Mouse (Mus musculus) hindbrain, postnatal 0 days (tissue): ENCODE measurements around the gene Cdh5. TPM values are rescaled to one million over a fixed set of nuclear protein-coding genes. Genes with fewer than 3 reads are reported as not detected.

Experiments
- ATAC-seq: fragments of 200-750 bp; cut with Nextera tagmentation; 2 replicates; pipeline ENCODE4 v1.8.0; 2017; ENCODE audit warnings: mild to moderate bottlenecking, moderate TSS enrichment, moderate library complexity
- DNase-seq: peaks from one replicate; pipeline ENCODE4 v3.0.0-alpha.2; 2015; ENCODE audit warnings: low spot score
- H3K27ac ChIP-seq: fragments of 300-500 bp; sonication (generic); 2 replicates; pipeline ENCODE4 v1.5.1; 2014; ENCODE audit warnings: mild to moderate bottlenecking
- H3K27me3 ChIP-seq: fragments of 300-500 bp; sonication (generic); 2 replicates; pipeline ENCODE4 v1.6.1; 2014; ENCODE audit warnings: low read length, mixed read lengths; ENCODE audit not compliant: insufficient read depth
- H3K36me3 ChIP-seq: fragments of 300-500 bp; sonication (generic); 2 replicates; pipeline ENCODE4 v1.6.1; 2014; ENCODE audit warnings: low read length, mixed read lengths; ENCODE audit not compliant: insufficient read depth
- H3K4me1 ChIP-seq: fragments of 300-500 bp; sonication (generic); 2 replicates; pipeline ENCODE4 v1.6.1; 2014; ENCODE audit warnings: antibody characterized with exemption, low read length, mixed read lengths; ENCODE audit not compliant: insufficient read depth
- H3K4me2 ChIP-seq: fragments of 300-500 bp; sonication (generic); 2 replicates; pipeline ENCODE4 v1.6.1; 2014; ENCODE audit warnings: low read depth, mild to moderate bottlenecking, low read length, moderate library complexity, mixed read lengths
- H3K4me3 ChIP-seq: fragments of 300-500 bp; sonication (generic); 2 replicates; pipeline ENCODE4 v1.5.1; 2014; ENCODE audit warnings: low read length
- H3K9ac ChIP-seq: fragments of 300-500 bp; sonication (generic); replicated peaks from 2 replicates; pipeline ENCODE4 v1.6.1; 2014; ENCODE audit warnings: mild to moderate bottlenecking, low read length, moderate library complexity, mixed read lengths
- H3K9me3 ChIP-seq: fragments of 300-500 bp; sonication (generic); 2 replicates; pipeline ENCODE4 v1.6.1; 2016; ENCODE audit warnings: low read length, mixed read lengths
- CTCF ChIP-seq: IDR thresholded peaks from 2 replicates; pipeline ENCODE4 v1.5.1; 2016; ENCODE audit warnings: antibody characterized with exemption, control low read depth, low read depth
- WGBS: fragments of 180-500 bp; shearing (Covaris S2); extraction: QIAGEN DNeasy Blood & Tissue Kit; methylation state at CpG from one replicate; pipeline ENCODE4 v1.1.7; 2014; 5-methylcytosine and 5-hydroxymethylcytosine counted together
- polyA plus RNA-seq: library from polyadenylated mRNA; unstranded; fragments of >200 nt; fragmentation: Nextera tagmentation; extraction: Ambion mirVana; gene quantifications from 2 replicates; pipeline ENCODE4 v1.2.1, GENCODE M21; 2015
- total RNA-seq: library from RNA; depleted of rRNA; stranded (reverse); fragments of >200 nt; gene quantifications from 2 replicates; pipeline ENCODE4 v1.2.3, GENCODE M21; 2014

The Cdh5 gene
- total and polyA plus RNA-seq, 2 experiments from 2014 or later, result 8.9 to 19.7 TPM

- H3K27ac ChIP-seq, result no peak overlapping the region
- 86% methylated on average over 12 of the region's 12 CpGs for WGBS
- DNase-seq (no peak), ATAC-seq (no peak)
- H3K27me3 ChIP-seq, result no peaks in the 10 kb centered on the region
- H3K9ac ChIP-seq, result no peak overlapping the region
- H3K9me3 ChIP-seq, result no peaks in the 10 kb centered on the region
- no peaks in the 10 kb centered on the region for H3K36me3 ChIP-seq
- H3K4me3 ChIP-seq, result no peak overlapping the region
- no peak for TF ChIP-seq CTCF
- H3K4me1 ChIP-seq, result no peaks in the 10 kb centered on the region
- H3K4me2 ChIP-seq, result no peak overlapping the region
Observed at GRCm38 (mm10) chr8:104121640-104122416, 20.4 kb downstream of the Cdh5 start.

- Histone ChIP-seq H3K9ac (no peak overlapping the region), H3K9me3 (no peaks in the 10 kb centered on the region), H3K4me3 (no peak overlapping the region), H3K4me1 (no peaks in the 10 kb centered on the region), H3K36me3 (no peaks in the 10 kb centered on the region), H3K27me3 (no peaks in the 10 kb centered on the region), H3K27ac (no peak overlapping the region), H3K4me2 (no peak overlapping the region)
- TF ChIP-seq CTCF, result no peak
- ATAC-seq, result peak; percentile 51; the same call in 1 of the 2 replicates
- DNase-seq, result peak; percentile 20
- 89% methylated on average over 2 of the region's 2 CpGs for WGBS
Observed at GRCm38 (mm10) chr8:104123080-104123657, 21.7 kb downstream of the Cdh5 start.

- DNase-seq (peak; percentile 9), ATAC-seq (no peak)
- Histone ChIP-seq H3K4me2 (no peak overlapping the region), H3K27ac (no peak overlapping the region), H3K9ac (no peak overlapping the region), H3K4me1 (no peaks in the 10 kb centered on the region), H3K9me3 (no peaks in the 10 kb centered on the region), H3K27me3 (no peaks in the 10 kb centered on the region), H3K4me3 (no peak overlapping the region), H3K36me3 (no peaks in the 10 kb centered on the region)
- 82% methylated on average over 5 of the region's 5 CpGs for WGBS
- no peak for TF ChIP-seq CTCF
Observed at GRCm38 (mm10) chr8:104124534-104124933, 23.1 kb downstream of the Cdh5 start.

GRCm38 (mm10) chr8:104127160-104127883 is 25.9 kb downstream of the Cdh5 start:
- ATAC-seq (no peak), DNase-seq (no peak)
- Histone ChIP-seq H3K4me3 (no peak overlapping the region), H3K4me1 (no peaks in the 10 kb centered on the region), H3K27me3 (no peaks in the 10 kb centered on the region), H3K4me2 (no peak overlapping the region), H3K9ac (no peak overlapping the region), H3K9me3 (no peaks in the 10 kb centered on the region), H3K27ac (no peak overlapping the region), H3K36me3 (no peaks in the 10 kb centered on the region)
- TF ChIP-seq CTCF, result no peak
- WGBS, result 67% methylated on average over 4 of the region's 4 CpGs

- ATAC-seq, result no peak
- no peak overlapping the region for H3K4me3 ChIP-seq
- H3K27me3 ChIP-seq, result no peaks in the 10 kb centered on the region
- H3K4me2 ChIP-seq, result no peak overlapping the region
- no peak for TF ChIP-seq CTCF
- WGBS, result 94% methylated on average over 9 of the region's 9 CpGs
- H3K9ac ChIP-seq, result no peak overlapping the region
- H3K27ac ChIP-seq, result no peak overlapping the region
- no peaks in the 10 kb centered on the region for H3K9me3 ChIP-seq
- no peak for DNase-seq
- H3K36me3 ChIP-seq, result no peaks in the 10 kb centered on the region
- H3K4me1 ChIP-seq, result no peaks in the 10 kb centered on the region
Observed at GRCm38 (mm10) chr8:104130916-104131315, 29.5 kb downstream of the Cdh5 start.

- H3K4me2 ChIP-seq, result no peak overlapping the region
- DNase-seq (no peak), ATAC-seq (no peak)
- no peak overlapping the region for H3K9ac ChIP-seq
- no peak overlapping the region for H3K27ac ChIP-seq
- no peak for TF ChIP-seq CTCF
- H3K4me1 ChIP-seq, result no peaks in the 10 kb centered on the region
- no peaks in the 10 kb centered on the region for H3K27me3 ChIP-seq
- WGBS, result 72% methylated on average over 7 of the region's 7 CpGs
- no peaks in the 10 kb centered on the region for H3K36me3 ChIP-seq
- no peaks in the 10 kb centered on the region for H3K9me3 ChIP-seq
- no peak overlapping the region for H3K4me3 ChIP-seq
Observed at GRCm38 (mm10) chr8:104131414-104131975, 30.1 kb downstream of the Cdh5 start.
